Mouse (Mus musculus): ENCODE results near the gene Eogt.

Eogt gene

GRCm38 (mm10) chr6:97148383-97149251 is at the start of gene Eogt:
TSS of gene Eogt (minus strand) at chr6:97149182.
- DNase-seq (ENCODE audit: low spot score in 2 of 2): peak; percentile 70 to 78

DNA sequence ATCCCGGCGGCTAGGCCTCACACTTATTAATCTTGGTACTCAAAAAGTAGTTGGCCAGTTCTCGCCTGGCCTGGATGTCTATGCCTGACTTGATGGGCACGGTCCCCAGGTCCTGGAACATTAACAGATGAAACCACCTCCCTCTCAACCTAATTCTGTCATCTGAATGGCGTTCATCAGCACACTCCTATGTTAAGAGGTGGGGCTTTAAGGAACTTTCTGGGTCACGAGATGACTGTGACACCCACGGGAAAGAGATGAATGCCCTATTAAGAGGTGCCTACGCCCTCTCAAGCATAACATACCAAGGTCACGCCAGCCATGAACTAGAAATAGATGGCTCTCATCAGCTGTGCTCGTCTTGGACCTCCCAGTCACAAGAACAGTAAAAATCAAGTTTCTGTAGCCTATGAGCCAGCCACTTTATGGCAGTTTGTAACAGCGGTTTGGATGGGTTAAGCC is 30.4 kb upstream of the Eogt start:
- no peak for DNase-seq (ENCODE audit: low spot score in 2 of 2)

DNA sequence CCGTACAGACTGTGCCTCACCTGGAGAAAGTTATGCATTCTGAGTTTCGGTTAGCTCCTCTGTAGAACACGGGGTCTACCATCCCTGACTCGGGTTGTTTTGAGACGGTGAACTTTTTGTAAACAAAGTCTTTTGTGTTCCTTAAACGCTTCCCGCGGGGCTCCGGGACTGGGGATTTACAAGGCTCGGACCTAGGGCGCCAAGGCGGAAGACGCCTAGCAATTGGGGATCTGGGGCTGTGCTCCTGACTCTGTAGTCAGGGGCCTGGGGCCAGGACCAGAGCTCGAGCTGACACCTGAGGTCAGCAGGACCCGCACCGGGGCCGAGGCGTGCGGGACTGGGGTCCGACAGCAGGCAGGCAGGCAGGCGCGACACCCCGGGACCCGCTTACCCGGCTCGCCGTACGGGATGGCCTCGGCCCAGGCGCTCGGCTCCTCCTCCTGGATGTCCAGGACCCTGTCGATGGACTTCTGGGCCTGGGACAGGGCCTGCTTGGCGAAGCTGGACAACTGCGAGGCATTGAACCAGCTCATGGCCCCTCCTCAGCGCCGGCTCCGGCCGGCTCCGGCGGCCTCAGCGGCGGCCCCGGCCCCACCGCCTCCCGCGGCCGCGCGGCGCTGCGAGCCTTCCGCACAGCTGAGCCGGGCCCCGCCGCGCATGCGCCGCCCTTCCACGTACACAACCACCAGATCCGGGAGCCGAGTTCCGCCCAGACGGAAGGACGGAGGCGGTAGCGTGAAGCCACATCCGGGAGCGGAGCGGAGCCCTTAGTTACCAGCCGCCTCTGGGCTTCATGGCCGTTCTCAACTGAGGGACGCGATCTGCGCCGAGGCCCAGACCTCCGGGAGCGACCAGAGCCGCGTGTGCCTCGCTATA is 29.7 kb upstream of the Eogt start, which contains the start of gene Tmf1:
Gene Tmf1, minus strand, starts transcription at position 632 of the 876 bp plus-strand sequence.
- peak; percentile 88 to 91 for DNase-seq (ENCODE audit: low spot score in 2 of 2)

DNA sequence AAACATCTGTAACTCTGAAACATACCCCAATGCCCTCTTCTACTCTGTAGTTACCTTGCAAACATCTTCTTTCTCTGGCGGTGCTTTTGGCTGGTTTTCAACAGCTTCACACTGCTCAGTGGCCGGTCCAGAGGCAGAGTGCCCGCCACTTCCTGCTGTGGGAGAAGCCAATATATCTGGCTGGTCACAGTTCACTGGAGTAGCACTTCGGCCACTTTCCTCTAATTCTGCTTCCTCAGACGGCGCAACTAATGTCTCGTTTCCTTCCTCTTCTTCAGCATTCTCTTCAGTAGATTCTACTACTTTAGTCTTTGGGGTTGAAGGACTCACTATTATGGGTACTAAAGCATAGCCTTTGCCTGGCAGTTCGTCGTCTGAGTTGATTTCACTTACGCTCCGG is 26.7 kb upstream of the Eogt start:
- DNase-seq (ENCODE audit: low spot score in 2 of 2): no peak

DNA sequence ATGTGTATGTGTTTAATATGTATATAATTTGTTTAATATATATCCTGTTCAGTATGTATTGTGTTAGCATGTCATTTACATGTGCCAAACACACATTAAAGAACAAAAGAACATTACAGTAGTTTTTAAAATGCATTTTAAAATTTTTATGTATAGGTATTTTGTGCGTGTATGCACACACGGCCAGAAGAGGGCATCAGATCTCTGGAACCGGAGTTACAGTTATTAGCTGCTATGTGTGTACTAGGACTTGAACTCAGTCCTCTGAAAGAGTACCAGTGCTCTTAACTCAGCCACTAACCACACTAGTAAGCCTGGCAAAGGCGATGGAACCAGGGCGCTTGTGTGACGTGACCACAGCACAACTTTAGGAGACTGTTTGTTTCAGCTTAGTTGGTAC is 1.2 kb upstream of the Eogt start:
- DNase-seq (ENCODE audit: low spot score in 2 of 2): no peak

- no peak for DNase-seq (ENCODE audit: low spot score in 2 of 2)
Observed at GRCm38 (mm10) chr6:97149721-97150120, 739 bp upstream of the Eogt start.

DNA sequence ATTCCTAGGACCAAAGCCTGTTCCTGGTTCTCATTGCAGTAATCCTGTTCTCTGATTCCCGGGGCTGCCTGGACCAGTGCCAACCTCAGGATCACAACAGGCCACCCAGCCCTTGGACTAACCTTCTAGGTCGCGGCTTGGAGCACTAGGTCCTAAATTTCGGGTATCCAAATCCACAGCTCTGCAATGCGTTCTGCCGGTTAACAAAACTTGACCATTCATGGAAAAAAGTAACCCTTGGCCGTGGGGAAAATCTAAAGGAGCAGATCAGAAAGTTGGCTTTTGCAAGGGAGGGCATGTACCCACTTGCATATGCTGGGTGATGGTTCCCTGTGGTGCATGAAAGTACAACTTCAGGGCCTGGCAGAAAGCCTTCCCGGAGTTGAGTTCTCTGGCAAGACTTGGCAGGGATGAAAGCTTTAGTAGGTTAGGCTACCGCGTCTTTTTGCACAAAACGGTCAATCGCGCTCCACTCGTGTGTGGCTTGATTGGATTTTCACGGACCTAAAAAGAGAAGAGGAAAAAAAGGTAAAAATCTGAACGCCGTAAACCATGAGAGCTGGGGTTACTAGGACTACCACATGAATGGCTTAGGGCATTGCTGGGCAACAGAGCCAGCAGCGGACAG is 1.1 kb downstream of the Eogt start:
- DNase-seq (ENCODE audit: low spot score in 2 of 2): peak; percentile 33 to 36

DNA sequence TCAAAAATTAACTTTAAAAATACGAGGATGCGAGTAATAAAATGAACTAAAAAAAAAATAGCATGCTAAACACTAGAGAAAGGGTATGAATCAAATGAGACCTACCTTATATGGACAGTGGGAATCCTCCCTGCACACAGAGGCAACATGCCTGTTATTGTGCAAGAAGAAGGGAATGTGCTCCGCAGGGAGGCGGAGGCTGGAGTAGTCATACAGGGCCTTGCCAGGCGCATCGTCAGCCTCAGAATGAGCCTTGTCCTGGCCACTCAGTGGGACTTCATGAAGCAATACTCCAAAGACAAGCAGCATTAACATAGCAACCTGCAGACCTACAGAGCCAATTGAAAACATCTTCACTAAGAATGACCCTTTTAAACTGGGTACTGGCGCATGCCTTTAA is 3.8 kb downstream of the Eogt start:
- peak in 1 of 2 experiments; percentile 72 for DNase-seq (ENCODE audit: low spot score in 2 of 2)

DNA sequence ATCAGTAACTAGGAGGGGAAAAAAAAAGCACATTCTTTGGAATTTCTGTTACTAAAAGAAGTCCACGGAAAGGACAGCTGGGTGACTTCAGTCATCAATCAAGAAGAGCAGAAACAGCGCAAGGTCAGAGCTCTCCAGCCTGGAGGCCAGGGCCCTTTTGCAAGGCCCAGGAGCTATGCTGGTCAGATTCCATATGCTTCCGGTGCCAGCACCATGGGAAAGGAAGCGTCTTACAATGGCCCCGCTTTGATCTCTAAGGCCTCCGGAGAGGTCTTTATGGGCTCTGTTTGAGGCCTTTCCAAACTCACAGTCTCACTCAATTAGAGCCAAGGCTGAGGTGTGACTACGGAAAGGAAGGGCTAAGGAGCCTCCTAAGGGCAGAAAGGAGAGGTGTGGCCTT is 4.6 kb downstream of the Eogt start:
- no peak for DNase-seq (ENCODE audit: low spot score in 2 of 2)

GRCm38 (mm10) chr6:97142611-97143010 is 6.4 kb downstream of the Eogt start:
- no peak for DNase-seq (ENCODE audit: low spot score in 2 of 2)

- DNase-seq (ENCODE audit: low spot score in 2 of 2): no peak
Observed at GRCm38 (mm10) chr6:97141811-97142210, 7.2 kb downstream of the Eogt start.

DNA sequence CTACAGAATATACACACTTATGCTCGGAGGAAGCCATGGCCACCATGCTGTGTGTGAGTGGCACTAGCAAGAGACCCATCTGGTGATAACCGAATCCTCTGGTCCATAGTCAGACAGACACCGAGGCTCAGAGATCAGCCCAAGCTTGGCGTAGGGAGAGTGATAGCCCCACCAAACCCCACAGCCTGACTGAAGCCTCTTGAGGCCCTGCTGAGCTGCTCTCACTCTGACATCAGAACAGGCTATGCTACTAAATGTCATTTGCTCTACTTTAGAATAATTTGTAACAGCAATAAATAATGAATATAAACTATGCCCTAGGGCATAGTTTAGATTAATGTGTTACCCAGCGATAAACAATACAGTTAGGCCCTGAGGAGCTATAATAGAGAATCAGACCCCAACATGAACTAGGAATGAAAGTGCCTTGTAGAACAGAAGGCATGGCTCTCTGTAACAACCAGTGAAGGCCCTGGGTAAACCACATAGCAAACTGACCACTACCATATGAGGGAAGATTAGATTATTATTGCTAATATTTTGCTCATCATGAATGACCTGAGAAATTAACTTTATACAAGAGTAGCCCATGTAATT is 16.2 kb downstream of the Eogt start:
- DNase-seq (ENCODE audit: low spot score in 2 of 2): no peak

DNA sequence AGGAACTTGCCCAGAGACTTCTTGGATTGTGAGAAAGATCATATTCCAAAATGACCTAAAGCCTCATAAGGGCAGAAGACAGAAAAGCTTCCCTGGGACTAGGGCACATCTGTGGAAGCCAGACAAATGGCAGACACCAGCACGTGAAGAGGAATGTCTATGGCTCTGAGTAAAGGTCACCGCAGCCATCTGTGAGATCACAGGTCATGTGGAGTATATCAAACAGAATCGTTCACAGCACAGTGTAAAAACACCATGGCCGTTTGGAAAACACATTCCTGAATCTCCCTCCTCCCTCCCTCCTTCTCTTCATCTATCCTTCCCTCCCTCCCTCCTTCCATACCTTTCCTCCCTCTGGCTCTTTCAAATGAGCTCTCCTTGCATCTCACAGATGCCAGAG is 17.2 kb downstream of the Eogt start:
- DNase-seq (ENCODE audit: low spot score in 2 of 2): no peak

DNA sequence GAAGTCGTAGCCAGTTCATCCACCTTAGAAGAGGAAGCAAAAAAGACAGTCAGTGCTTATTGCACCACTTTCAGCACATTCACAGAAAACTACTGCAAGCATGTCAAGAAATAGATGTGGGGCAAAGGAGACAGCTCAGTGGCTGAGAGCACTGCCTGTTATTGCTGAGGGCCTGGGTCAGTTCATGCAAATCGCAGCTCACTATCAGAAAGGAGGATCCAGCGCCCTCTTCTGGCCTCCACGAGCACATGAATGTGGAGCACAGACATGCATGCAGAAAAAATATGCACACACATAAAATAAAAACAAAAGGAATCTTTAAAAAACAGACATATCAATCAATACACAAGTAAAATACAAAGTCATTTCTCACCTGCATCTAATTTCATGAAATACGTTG is 18.0 kb downstream of the Eogt start:
- DNase-seq (ENCODE audit: low spot score in 2 of 2): no peak

- peak in 1 of 2 experiments; percentile 11 for DNase-seq (ENCODE audit: low spot score in 2 of 2)
Observed at GRCm38 (mm10) chr6:97124336-97125010, 24.5 kb downstream of the Eogt start.

DNA sequence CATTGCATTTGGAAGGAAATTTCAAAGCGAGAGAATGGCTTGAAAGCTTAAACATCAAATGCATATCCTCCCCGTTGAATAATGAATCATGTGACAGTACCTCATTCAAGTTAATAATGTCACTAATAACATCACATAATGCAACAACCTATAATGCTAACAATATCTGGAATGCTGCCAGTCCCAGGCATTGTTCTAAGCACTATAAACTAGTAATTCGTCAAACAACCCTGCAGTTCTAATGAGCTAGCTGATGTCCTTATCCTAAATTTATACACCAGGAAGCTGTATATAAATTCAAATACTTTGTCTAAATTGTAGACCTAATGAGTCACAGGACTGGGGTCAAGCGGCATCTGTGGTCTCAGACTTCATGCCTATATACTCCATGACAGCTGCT is 28.1 kb downstream of the Eogt start:
- DNase-seq (ENCODE audit: low spot score in 2 of 2): no peak

DNA sequence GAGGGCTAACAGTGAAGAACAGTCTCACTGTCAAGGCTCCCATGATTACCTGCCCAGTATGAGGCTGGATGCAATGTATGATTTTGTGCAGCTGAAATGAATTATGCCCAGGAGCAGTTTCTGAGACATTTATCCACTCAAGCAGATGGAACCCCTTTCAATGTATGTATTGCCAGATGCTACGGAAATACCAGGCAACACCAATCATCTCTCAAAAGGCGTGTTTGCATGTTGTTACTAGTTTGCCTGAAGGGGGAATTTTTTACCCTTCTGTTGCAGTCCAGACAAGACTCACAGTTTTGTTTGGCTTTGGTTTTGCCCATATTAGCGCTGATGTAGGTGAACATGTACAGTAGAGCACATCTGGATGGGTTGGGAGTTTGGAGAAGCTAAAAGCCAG is 30.7 kb downstream of the Eogt start:
- no peak for DNase-seq (ENCODE audit: low spot score in 2 of 2)

DNA sequence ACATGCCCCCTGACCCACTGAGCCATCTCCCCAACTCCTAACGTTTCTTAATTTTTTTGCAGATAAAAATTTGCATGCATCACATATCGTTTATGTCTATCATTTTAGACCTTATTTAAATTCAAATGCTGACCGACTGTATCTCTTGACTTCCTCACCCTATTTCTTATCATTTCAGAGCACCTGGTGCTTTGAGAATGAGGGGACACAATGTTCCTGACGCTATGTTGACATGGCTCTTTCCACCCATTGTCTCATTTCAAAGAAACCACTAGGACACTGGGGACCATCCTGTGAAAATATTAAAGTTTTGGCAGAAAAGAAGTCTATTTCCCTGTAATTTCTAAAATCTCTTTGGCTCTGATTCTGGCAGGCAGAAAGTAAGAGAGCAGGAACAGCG is 32.1 kb downstream of the Eogt start:
- no peak for DNase-seq (ENCODE audit: low spot score in 2 of 2)

DNA sequence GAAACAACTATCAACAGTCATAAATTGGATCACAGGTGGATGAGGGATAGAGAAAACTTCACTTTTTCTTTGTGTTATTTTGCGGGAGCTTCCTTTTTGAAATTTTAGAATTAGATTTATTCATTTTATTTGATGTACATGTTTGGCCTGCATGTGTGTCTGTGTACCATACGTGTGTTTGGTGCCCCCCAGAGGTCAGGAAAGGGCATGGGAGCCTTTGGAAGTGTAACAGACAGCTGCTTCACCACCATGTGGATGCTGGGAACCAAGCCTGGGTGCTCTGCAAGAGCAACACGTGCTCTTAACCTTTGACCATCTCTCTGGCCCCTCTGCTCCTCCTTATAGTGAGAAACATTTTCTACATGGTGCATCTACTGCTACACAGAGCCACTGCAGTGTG is 34.2 kb downstream of the Eogt start:
- DNase-seq (ENCODE audit: low spot score in 2 of 2): no peak

- no peak for DNase-seq (ENCODE audit: low spot score in 2 of 2)
Observed at GRCm38 (mm10) chr6:97112177-97112576, 36.8 kb downstream of the Eogt start.

DNA sequence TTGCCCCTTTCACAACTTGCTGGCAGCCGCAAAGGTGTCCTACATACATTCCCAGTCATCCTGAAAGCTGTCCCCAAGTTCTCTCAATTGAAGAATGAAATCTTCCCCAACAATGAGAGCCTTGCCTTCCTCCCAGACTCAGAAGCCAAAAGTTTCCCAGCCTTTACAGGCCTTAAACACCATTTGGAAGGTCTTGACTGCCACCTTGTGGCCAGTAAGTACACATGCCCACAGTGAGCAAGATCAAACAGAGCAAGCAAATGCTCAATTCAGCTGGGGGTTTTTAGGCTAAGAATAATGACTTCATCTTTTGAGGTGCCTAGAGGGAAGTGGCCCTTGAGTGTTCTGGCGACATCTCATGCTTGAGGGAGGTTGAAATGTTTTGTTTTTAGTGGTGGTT is 42.2 kb downstream of the Eogt start:
- no peak for DNase-seq (ENCODE audit: low spot score in 2 of 2)

Data from urinary bladder, adult 18-20 months (tissue).